Mouse (Mus musculus) MEL (cell line): Measurements from ENCODE around the gene Sytl3. TPM values are rescaled to one million over a fixed set of nuclear protein-coding genes. Genes with fewer than 3 reads are reported as not detected.

Source experiments
- DNase-seq: peaks from one replicate; pipeline ENCODE4 v3.0.0; 2011; ENCODE audit warnings: low read depth, low spot score
- H3K27ac ChIP-seq: 2 replicates; pipeline ENCODE4 v1.5.1; 2012; ENCODE audit warnings: low read depth, mild to moderate bottlenecking, control low read depth, low read length, moderate library complexity; ENCODE audit not compliant: control insufficient read depth
- H3K27me3 ChIP-seq, 2 experiments: fragments of 150-350 bp in 1 of 2; sonication (generic) in 1 of 2; 2 replicates each; pipeline ENCODE4 v1.6.1; 2012; ENCODE audit warnings: low read length in 2 of 2, mild to moderate bottlenecking in 2 of 2, improper control_type of control experiment in 1 of 2, moderate library complexity in 1 of 2; ENCODE audit not compliant: insufficient read depth in 2 of 2, control insufficient read depth in 1 of 2
- H3K36me3 ChIP-seq, 2 experiments: 2 replicates each; pipeline ENCODE4 v1.6.1; 2012 to 2014; ENCODE audit warnings: low read length in 2 of 2, improper control_type of control experiment in 1 of 2, inconsistent platforms in 1 of 2, mild to moderate bottlenecking in 1 of 2; ENCODE audit not compliant: insufficient read depth in 2 of 2, control insufficient read depth in 1 of 2
- H3K4me1 ChIP-seq, 2 experiments: fragments of 150-350 bp in 1 of 2; sonication (generic) in 1 of 2; 2 replicates each; pipeline ENCODE4 v1.6.1; 2012; ENCODE audit warnings: low read length in 2 of 2, improper control_type of control experiment in 1 of 2, mild to moderate bottlenecking in 1 of 2; ENCODE audit not compliant: insufficient read depth in 2 of 2, control insufficient read depth in 1 of 2
- H3K4me3 ChIP-seq, 2 experiments: fragments of 150-350 bp in 1 of 2; sonication (generic) in 1 of 2; 2 replicates each; pipeline ENCODE4 v1.5.1; 2012; ENCODE audit warnings: low read depth in 2 of 2, low read length in 2 of 2, mild to moderate bottlenecking in 2 of 2, moderate library complexity in 2 of 2, control low read depth in 1 of 2, improper control_type of control experiment in 1 of 2; ENCODE audit not compliant: control insufficient read depth in 1 of 2, insufficient read depth in 1 of 2
- H3K79me2 ChIP-seq: 2 replicates; pipeline ENCODE4 v1.6.1; 2012; ENCODE audit warnings: mild to moderate bottlenecking, low read length, moderate library complexity; ENCODE audit not compliant: control insufficient read depth, poor library complexity, insufficient read depth
- H3K9ac ChIP-seq: 2 replicates; pipeline ENCODE4 v1.6.1; 2012; ENCODE audit warnings: low read depth, mild to moderate bottlenecking, control low read depth, low read length, moderate library complexity; ENCODE audit not compliant: control insufficient read depth, poor library complexity, severe bottlenecking
- H3K9me3 ChIP-seq: fragments of 150-350 bp; sonication (generic); replicated peaks from 2 replicates; pipeline ENCODE4 v1.6.1; 2012; ENCODE audit warnings: mild to moderate bottlenecking, low read length, improper control_type of control experiment, moderate library complexity; ENCODE audit not compliant: insufficient read depth
- BHLHE40 ChIP-seq: IDR thresholded peaks from 2 replicates; pipeline ENCODE4 v1.6.1; 2012; ENCODE audit warnings: low read depth, mild to moderate bottlenecking, inconsistent platforms, low read length, improper control_type of control experiment, borderline replicate concordance
- CHD2 ChIP-seq: IDR thresholded peaks from 2 replicates; pipeline ENCODE4 v1.6.1; 2011; ENCODE audit warnings: low read length, improper control_type of control experiment
- E2F4 ChIP-seq: IDR thresholded peaks from 2 replicates; pipeline ENCODE4 v1.6.1; 2011; ENCODE audit warnings: low read depth, low read length, improper control_type of control experiment, borderline replicate concordance
- ELF1 ChIP-seq: IDR thresholded peaks from 2 replicates; pipeline ENCODE4 v1.6.1; 2014; ENCODE audit warnings: low read depth, mild to moderate bottlenecking, inconsistent platforms, low read length, improper control_type of control experiment, moderate library complexity
- EP300 ChIP-seq, 2 experiments: IDR thresholded peaks; 2 replicates each; pipeline ENCODE4 v1.6.1; 2011; ENCODE audit warnings: improper control_type of control experiment in 2 of 2, low read length in 2 of 2, low read depth in 1 of 2, mild to moderate bottlenecking in 1 of 2
- ETS1 ChIP-seq: IDR thresholded peaks from 2 replicates; pipeline ENCODE4 v1.6.1; 2012; ENCODE audit warnings: low read depth, mild to moderate bottlenecking, inconsistent platforms, low read length, improper control_type of control experiment, moderate library complexity
- GATA1 ChIP-seq: IDR thresholded peaks from 2 replicates; pipeline ENCODE4 v1.6.1; 2011; ENCODE audit warnings: low read depth, low read length, improper control_type of control experiment
- HCFC1 ChIP-seq: IDR thresholded peaks from 2 replicates; pipeline ENCODE4 v1.6.1; 2012; ENCODE audit warnings: low read depth, mild to moderate bottlenecking, inconsistent platforms, low read length, improper control_type of control experiment, moderate library complexity
- KAT2A ChIP-seq: conservative IDR thresholded peaks from 2 replicates; pipeline ENCODE4 v1.6.1; 2012; ENCODE audit warnings: low read depth, low read length, improper control_type of control experiment, inconsistent platforms
- MAFK ChIP-seq: IDR thresholded peaks from 2 replicates; pipeline ENCODE4 v1.6.1; 2011; ENCODE audit warnings: low read depth, mild to moderate bottlenecking, low read length, improper control_type of control experiment, borderline replicate concordance
- MAX ChIP-seq: IDR thresholded peaks from 2 replicates; pipeline ENCODE4 v1.6.1; 2011; ENCODE audit warnings: low read length, improper control_type of control experiment
- MXI1 ChIP-seq: IDR thresholded peaks from 2 replicates; pipeline ENCODE4 v1.6.1; 2011; ENCODE audit warnings: mild to moderate bottlenecking, low read depth, low read length, improper control_type of control experiment
- MYB ChIP-seq: IDR thresholded peaks from 2 replicates; pipeline ENCODE4 v1.6.1; 2011; ENCODE audit warnings: mild to moderate bottlenecking, low read depth, low read length, improper control_type of control experiment
- MYC ChIP-seq: IDR thresholded peaks from 2 replicates; pipeline ENCODE4 v1.6.1; 2011; ENCODE audit warnings: low read depth, mild to moderate bottlenecking, low read length, improper control_type of control experiment, moderate library complexity
- NELFE ChIP-seq: IDR thresholded peaks from 2 replicates; pipeline ENCODE4 v1.6.1; 2011; ENCODE audit warnings: low read depth, low read length, improper control_type of control experiment
- NRF1 ChIP-seq: IDR thresholded peaks from 2 replicates; pipeline ENCODE4 v1.6.1; 2014; ENCODE audit warnings: low read depth, mild to moderate bottlenecking, inconsistent platforms, low read length, improper control_type of control experiment, moderate library complexity; ENCODE audit not compliant: poor library complexity, insufficient read depth, severe bottlenecking
- POLR2A ChIP-seq, 2 experiments: IDR thresholded peaks; 2 replicates each; pipeline ENCODE4 v1.6.1; 2011 to 2012; ENCODE audit warnings: low read length in 2 of 2, mild to moderate bottlenecking in 2 of 2, control low read depth in 1 of 2, improper control_type of control experiment in 1 of 2, low read depth in 1 of 2, moderate library complexity in 1 of 2; ENCODE audit not compliant: control insufficient read depth in 1 of 2, insufficient read depth in 1 of 2, poor library complexity in 1 of 2
- POLR2AphosphoS5 ChIP-seq: IDR thresholded peaks from 2 replicates; pipeline ENCODE4 v1.6.1; 2012; ENCODE audit warnings: low read depth, borderline replicate concordance, mild to moderate bottlenecking, inconsistent platforms, low read length, moderate library complexity, mixed read lengths
- RCOR1 ChIP-seq: IDR thresholded peaks from 2 replicates; pipeline ENCODE4 v1.6.1; 2012; ENCODE audit warnings: low read depth, mild to moderate bottlenecking, inconsistent platforms, low read length, improper control_type of control experiment
- SIN3A ChIP-seq: IDR thresholded peaks from 2 replicates; pipeline ENCODE4 v1.6.1; 2012; ENCODE audit warnings: low read length, improper control_type of control experiment, inconsistent platforms
- SMC3 ChIP-seq: IDR thresholded peaks from 2 replicates; pipeline ENCODE4 v1.6.1; 2011; ENCODE audit warnings: low read depth, low read length, improper control_type of control experiment
- TAL1 ChIP-seq: IDR thresholded peaks from 2 replicates; pipeline ENCODE4 v1.6.1; 2012; ENCODE audit warnings: mild to moderate bottlenecking, inconsistent platforms, low read length, moderate library complexity, mixed read lengths
- TBP ChIP-seq: IDR thresholded peaks from 2 replicates; pipeline ENCODE4 v1.8.0; 2011; ENCODE audit warnings: low read depth, low read length, improper control_type of control experiment
- TCF12 ChIP-seq: IDR thresholded peaks from 2 replicates; pipeline ENCODE4 v1.6.1; 2014; ENCODE audit warnings: low read depth, mild to moderate bottlenecking, inconsistent platforms, low read length, improper control_type of control experiment, moderate library complexity
- UBTF ChIP-seq: IDR thresholded peaks from 2 replicates; pipeline ENCODE4 v1.6.1; 2012; ENCODE audit warnings: low read depth, mild to moderate bottlenecking, inconsistent platforms, low read length, improper control_type of control experiment, moderate library complexity, borderline replicate concordance; ENCODE audit not compliant: insufficient read depth
- USF1 ChIP-seq: IDR thresholded peaks from 2 replicates; pipeline ENCODE4 v1.6.1; 2014; ENCODE audit warnings: low read depth, mild to moderate bottlenecking, inconsistent platforms, low read length, improper control_type of control experiment, moderate library complexity
- USF2 ChIP-seq, 2 experiments: IDR thresholded peaks; 2 replicates each; pipeline ENCODE4 v1.6.1; 2011 to 2012; ENCODE audit warnings: improper control_type of control experiment in 2 of 2, low read length in 2 of 2, borderline replicate concordance in 1 of 2, inconsistent platforms in 1 of 2, low read depth in 1 of 2, mild to moderate bottlenecking in 1 of 2; ENCODE audit not compliant: insufficient read depth in 1 of 2
- ZC3H11A ChIP-seq: IDR thresholded peaks from 2 replicates; pipeline ENCODE4 v1.6.1; 2012; ENCODE audit warnings: low read depth, mild to moderate bottlenecking, inconsistent platforms, low read length, improper control_type of control experiment
- ZKSCAN1 ChIP-seq: IDR thresholded peaks from 2 replicates; pipeline ENCODE4 v1.6.1; 2012; ENCODE audit warnings: low read depth, mild to moderate bottlenecking, inconsistent platforms, low read length, improper control_type of control experiment, moderate library complexity
- ZMIZ1 ChIP-seq: IDR thresholded peaks from 2 replicates; pipeline ENCODE4 v1.6.1; 2012; ENCODE audit warnings: low read depth, mild to moderate bottlenecking, inconsistent platforms, low read length, improper control_type of control experiment, moderate library complexity
- ZNF384 ChIP-seq: IDR thresholded peaks from 2 replicates; pipeline ENCODE4 v1.6.1; 2012; ENCODE audit warnings: low read depth, mild to moderate bottlenecking, inconsistent platforms, low read length, improper control_type of control experiment
- polyA plus RNA-seq, 2 experiments: library from polyadenylated mRNA; stranded (reverse) in 1 of 2; unstranded in 1 of 2; fragments of >175 nt in 1 of 2; fragments of >200 nt in 1 of 2; gene quantifications; 2 replicates each; pipeline versions ENCODE4 v1.2.1 to v1.2.4; 2012; ENCODE audit warnings: low replicate concordance in 2 of 2, low read depth in 1 of 2; ENCODE audit not compliant: insufficient read length in 2 of 2, insufficient read depth in 1 of 2, missing spikeins in 1 of 2
- total RNA-seq: library from RNA; depleted of rRNA; stranded (reverse); fragments of 300-350 nt; gene quantifications from 2 replicates; pipeline ENCODE4 v1.2.3, GENCODE M21; 2012

Gene Sytl3
- total and polyA plus RNA-seq, 3 experiments = not detected

DNA sequence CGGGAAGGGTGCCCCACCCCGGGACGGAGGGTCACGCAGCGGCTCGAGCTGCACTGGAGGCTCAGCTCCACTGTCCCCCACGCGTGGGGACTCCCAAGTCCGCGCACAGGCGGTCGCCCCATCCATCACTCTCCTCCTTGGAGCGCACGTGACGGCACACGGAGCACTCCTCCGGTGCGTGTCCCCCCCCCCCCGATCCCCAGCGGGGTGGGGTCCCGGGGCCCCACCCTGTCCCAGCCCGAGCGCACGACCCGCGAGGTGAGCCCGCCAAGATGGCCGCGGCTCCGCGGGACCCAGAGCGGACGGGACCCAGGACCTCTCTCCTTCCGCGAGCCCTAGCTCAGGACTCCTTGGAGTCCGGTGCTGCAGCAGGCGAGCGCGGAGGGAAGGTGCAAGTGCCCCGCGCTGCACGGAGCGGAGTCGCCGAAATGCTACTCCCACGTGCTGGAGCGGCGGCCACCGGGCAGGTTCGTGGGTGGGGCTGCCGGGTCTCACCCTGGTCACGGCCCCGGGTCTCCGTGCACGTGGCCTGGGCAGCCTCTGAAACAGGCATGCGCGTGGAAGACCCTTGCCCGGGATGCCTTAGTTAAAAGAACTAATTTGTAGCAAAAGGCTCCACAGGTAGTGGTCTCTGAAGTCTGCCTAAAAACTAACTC is 124.2 kb downstream of the Sytl3 start:
- H3K4me3 ChIP-seq = peak overlapping the region; percentile 90 to 99
- peak; percentile 71 for DNase-seq
- peaks cover 33% of the 10 kb centered on the region for H3K79me2 ChIP-seq
- H3K27me3 ChIP-seq = no peaks in the 10 kb centered on the region
- H3K9ac ChIP-seq = peak overlapping the region; percentile 95
- H3K27ac ChIP-seq = peak overlapping the region; percentile 85
- TF ChIP-seq TCF12 (no peak), ZC3H11A (no peak), USF1 (peak; percentile 57), ZKSCAN1 (no peak), UBTF (no peak), POLR2AphosphoS5 (no peak), GATA1 (no peak), CHD2 (no peak), NRF1 (peak; percentile 47), USF2 (IDR thresholded peaks at IDR 0.05; ENCODE audit: borderline replicate concordance in 1 of 2, insufficient read depth in 1 of 2, low read depth in 1 of 2, low read length in 2 of 2) (no peak), HCFC1 (no peak), SIN3A (peak; percentile 35; the same call in 1 of the 2 replicates), KAT2A (no peak; the same call in 1 of the 2 replicates), ETS1 (no peak), TBP (no peak), NELFE (peak; percentile 31), BHLHE40 (peak; percentile 43; the same call in 1 of the 2 replicates), ZNF384 (no peak), MAFK (no peak), ELF1 (no peak), POLR2A (IDR thresholded peaks at IDR 0.05; ENCODE audit: control insufficient read depth in 1 of 2, insufficient read depth in 1 of 2, low read depth in 1 of 2, low read length in 2 of 2, poor library complexity in 1 of 2) (peak; percentile 43 to 95; a peak in 2 of 4 replicates), MYB (no peak), E2F4 (no peak), SMC3 (no peak), RCOR1 (no peak), TAL1 (no peak), MXI1 (peak; percentile 84), MYC (peak; percentile 93), EP300 (IDR thresholded peaks at IDR 0.05; ENCODE audit: low read depth in 1 of 2, low read length in 2 of 2) (no peak), MAX (peak; percentile 81), ZMIZ1 (no peak)
- H3K9me3 ChIP-seq = no peaks in the 10 kb centered on the region
- H3K36me3 ChIP-seq = peaks cover 0 to 12% of the 10 kb centered on the region in 2 experiments; a peak in 2 of 4 replicates
- peaks cover 7% of the 10 kb centered on the region in 2 experiments; a peak in 3 of 4 replicates for H3K4me1 ChIP-seq
